Mouse (Mus musculus) cerebellum, adult 2 months (tissue): ENCODE measurements around the gene Pappa.

Experiments
- CTCF ChIP-seq: fragments of 200-500 bp; IDR thresholded peaks from 2 replicates; pipeline ENCODE4 v1.5.1; 2011; ENCODE audit warnings: low read depth, mild to moderate bottlenecking, control low read depth, low read length, moderate library complexity, borderline replicate concordance; ENCODE audit not compliant: insufficient read depth
- POLR2A ChIP-seq: fragments of 200-500 bp; IDR thresholded peaks from 2 replicates; pipeline ENCODE4 v1.6.1; 2011; ENCODE audit warnings: low read length, control low read depth, borderline replicate concordance; ENCODE audit not compliant: insufficient read depth

DNA sequence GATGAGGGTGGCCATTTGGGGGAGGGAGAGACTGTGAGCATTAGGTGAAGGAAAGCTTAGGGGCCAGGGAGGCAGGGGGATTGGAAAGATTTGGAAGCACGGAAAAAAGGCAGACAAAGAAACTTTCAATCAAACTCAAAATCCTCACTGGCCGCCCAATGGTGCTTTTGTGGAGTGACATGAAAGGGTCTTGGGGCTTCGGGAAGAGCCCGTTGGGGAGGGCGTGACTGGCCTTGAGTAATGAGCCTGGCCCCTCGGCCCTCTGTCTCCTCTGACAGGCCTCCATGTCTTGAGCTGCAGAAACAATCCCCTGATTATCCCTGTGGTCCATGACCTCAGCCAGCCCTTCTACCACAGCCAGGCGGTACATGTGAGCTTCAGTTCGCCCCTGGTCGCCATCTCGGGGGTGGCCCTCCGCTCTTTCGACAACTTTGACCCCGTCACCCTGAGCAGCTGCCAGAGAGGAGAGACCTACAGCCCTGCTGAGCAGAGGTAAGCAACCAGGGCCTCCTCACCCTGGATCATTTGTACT lies 173.1 kb downstream of the Pappa start:
- TF ChIP-seq CTCF (no peak), POLR2A (no peak)
